Mouse (Mus musculus) kidney, adult 2 months (tissue): ENCODE measurements around the gene Olfr834.

ENCODE experiments used
- CTCF ChIP-seq: fragments of 200-500 bp; conservative IDR thresholded peaks from 2 replicates; pipeline ENCODE4 v1.5.1; 2011; ENCODE audit warnings: low read depth, mild to moderate bottlenecking, control low read depth, low read length, moderate library complexity, mixed read lengths; ENCODE audit not compliant: insufficient read depth, insufficient read length
- POLR2A ChIP-seq: fragments of 200-500 bp; IDR thresholded peaks from one replicate; pipeline ENCODE4 v1.6.1; 2011; ENCODE audit warnings: low read depth, low read length, control low read depth

DNA sequence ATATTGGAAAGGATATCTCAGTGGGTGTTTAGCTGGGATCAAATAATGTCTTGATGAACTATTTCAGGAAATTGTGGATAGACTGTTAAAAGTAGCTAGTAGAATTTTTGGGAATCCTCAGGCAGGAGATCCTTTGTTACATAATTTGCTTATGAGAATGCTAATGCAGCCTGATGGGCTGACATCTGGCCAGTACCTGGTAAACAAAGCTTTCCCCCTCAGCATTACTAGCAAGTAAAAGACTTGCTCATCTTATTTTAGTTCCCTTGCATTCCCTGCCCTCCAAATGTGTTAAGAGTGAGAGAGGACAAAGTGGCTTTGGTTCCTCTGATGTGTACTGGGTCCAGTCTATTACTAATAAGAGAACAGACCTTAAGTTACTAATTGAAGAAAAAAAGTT is 25.8 kb upstream of the Olfr834 start:
- TF ChIP-seq CTCF = no peak
- no peak for TF ChIP-seq POLR2A
